Mouse (Mus musculus) frontal cortex, postnatal 14 days (tissue): ENCODE measurements at regions not wholly inside any gene's neighbourhood (a gene's known extent, or its start where the extent isn't known, plus 50 kb on each side); places are given as distances from the start of the nearest gene placed in this dataset.

ENCODE experiments used
- DNase-seq, 2 experiments: peaks; one replicate each; pipeline ENCODE4 v3.0.0; 2022; ENCODE audit warnings: low spot score in 2 of 2

- no peak for DNase-seq
Observed at GRCm38 (mm10) chr15:51646304-51646703, 2238.4 kb upstream of the Gm7489 start.

DNA sequence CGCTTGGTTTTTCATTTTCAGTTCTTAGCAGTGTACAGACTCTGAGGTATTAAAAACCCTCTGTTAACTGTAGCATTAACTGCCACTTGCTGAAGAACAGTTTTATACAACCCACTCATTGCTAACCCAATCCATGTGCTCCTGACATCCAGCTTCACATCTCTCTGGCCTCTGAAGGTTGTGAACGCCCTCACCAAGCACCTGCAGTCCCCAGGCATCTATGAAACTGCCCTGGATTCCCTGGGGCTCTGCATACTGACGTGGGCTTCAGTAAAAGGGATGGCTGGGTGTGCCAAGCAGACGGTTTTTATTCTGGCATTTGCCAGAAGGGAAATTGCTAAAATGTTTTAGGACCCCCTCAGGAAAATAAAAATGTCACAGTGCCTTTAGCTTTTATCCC, 2232.2 kb upstream of the Gm7489 start:
- DNase-seq, result no peak

GRCm38 (mm10) chr15:51657621-51658020, 2227.1 kb upstream of the Gm7489 start:
- DNase-seq, result no peak

DNA sequence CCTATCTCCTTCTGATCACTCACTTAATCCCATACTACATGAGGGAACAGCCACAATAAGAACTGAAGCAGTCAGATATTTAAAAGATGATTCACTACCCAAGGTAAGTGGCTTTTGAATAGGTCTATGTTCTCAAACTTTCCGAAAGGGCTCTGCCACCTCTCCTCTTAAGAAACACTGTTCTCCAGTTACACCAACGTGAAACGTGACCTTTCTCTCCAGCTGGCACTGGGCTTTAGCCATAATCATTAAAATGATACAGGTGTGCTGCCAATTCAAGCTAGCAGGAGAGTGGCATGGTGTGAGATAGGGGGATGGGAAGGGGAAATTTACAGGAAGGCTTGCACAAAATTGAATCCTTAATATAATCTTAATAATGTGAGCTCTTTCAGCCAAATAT, 2216.4 kb upstream of the Gm7489 start:
- DNase-seq, result no peak

DNA sequence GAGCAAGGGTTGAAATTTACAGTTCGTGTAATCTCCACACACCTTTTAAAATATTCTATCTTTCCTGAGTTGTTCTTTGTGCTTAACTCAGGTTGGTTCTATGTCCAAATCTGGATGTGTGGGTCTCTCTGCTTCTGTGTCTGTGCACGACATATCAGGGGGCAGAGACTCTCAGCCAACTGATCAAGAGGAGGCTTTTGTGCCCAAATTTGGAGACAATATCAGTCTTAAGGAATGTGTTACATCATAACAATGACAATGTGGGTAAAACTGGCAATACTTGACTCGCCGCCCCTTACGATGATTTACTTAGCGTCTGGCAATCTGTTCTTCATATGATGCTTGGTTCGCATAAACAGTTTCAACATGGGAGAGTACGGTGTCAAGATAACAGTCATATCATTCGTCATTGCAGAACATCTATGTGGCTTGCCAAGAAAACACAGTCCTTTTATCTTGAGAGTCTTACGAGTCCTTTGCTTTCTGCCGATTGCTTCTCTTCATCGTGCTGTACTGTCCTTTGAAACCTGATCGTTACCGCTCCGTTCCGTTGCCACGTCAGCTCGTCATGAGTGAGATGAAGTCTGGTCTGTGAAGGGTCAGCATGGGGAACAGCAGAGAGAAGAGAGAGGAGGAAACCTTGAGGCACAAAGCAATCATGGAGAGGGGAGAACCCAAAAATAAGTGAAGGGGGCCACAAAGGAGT, 2212.9 kb upstream of the Gm7489 start:
- no peak for DNase-seq

GRCm38 (mm10) chr15:51673483-51673882, 2211.2 kb upstream of the Gm7489 start:
- no peak for DNase-seq

GRCm38 (mm10) chr15:51675291-51675690, 2209.4 kb upstream of the Gm7489 start:
- no peak for DNase-seq

DNA sequence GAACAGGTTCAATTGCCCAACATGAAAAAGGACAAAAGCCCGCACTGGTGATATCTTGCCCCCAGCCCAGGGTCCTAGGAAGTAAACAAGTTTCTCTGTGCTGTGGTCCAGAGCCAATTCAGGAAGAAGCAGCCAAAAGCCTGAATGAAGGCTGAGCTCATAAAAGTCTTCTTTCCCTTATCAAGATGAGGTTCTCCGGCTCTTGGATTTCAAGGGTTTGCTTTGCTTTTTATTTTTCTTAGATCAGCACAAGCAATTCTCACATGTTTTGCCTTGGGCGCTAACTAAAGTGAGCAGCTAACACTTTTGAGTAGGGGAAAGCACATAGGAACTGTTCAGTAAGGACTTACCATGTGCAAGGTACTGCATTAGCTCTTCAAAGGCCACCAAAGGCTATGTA, 2208.0 kb upstream of the Gm7489 start:
- no peak for DNase-seq

- DNase-seq, result no peak
Observed at GRCm38 (mm10) chr15:51677266-51677665, 2207.4 kb upstream of the Gm7489 start.

DNA sequence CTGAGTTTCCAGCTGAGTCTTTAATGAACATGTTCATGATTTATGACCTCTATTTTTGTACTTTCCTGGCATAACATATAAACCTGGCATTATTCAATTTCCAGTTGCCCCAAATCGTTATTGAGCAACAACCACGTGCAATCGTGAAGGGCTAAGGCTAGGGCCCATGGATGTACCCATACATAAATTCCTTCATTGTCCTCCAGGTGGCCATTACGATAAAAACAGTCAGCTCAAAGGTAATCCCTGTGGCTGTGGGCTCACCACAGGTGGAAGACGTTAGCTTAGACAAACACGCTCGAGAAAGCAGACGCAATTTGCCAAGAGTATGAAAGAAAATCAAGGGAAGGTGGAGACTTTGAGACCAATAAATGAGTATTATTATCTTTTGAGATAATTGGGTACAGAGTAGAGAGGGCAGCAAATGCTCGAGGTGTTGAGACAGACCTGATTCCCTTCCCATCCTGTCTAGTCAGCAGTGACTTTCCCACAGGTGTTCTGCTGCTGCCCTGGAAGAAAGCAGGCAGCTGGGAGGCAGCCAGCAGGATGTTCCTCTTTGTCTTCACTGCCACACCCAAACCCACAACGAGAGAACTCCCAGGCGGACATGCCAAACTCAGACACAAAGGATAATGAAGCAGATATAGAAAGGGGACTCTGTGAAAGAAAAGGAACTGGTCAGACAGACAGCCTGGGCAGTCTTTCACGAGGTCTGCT, 2205.4 kb upstream of the Gm7489 start:
- no peak for DNase-seq

DNA sequence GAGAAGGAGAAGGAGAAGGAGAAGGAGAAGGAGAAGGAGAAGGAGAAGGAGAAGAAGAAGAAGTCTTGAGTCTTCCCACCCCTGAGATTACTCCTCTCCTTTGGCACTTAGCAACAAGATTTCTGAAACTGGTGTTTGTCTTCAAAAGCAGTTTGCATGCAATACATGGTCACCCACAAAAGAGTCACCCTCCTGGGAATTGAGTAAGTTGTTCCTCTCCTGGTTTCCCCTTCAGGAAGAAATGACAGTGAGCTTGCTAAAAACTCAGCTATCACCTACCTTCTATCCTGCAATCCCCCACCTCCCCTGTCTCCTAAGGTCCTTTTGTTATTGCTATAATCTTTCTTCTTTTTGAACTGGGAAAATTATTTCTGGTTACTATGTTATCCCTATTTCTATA, 2204.2 kb upstream of the Gm7489 start:
- DNase-seq, result no peak

GRCm38 (mm10) chr15:51681191-51681590, 2203.5 kb upstream of the Gm7489 start:
- no peak for DNase-seq

GRCm38 (mm10) chr15:51682331-51682730, 2202.4 kb upstream of the Gm7489 start:
- DNase-seq, result no peak

DNA sequence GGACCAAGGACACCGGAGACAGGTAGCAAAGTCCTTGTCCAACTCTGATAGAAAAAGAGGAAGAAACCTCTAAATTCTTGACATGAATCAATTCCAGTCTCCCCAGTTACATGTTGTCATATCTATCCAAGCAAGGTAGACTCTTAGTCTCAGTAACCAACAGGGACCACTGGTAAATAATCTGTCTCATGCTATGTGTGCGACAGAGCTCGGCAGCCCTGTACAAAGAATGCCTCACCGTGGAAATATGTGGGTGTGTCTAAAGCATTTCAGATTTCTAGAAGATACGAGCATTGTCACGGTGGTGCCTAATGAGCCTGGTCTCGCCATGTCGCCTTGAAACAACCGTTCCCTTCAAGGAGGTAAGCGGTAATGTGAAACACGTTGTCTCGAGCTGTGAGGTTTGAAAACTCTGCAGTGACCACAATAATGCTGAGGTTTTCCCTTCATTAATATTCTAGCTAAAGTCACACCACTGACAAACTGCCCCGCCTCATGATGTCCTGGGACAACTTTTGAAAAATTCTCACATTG, 2197.6 kb upstream of the Gm7489 start:
- no peak for DNase-seq

GRCm38 (mm10) chr15:51689498-51689897, 2195.2 kb upstream of the Gm7489 start:
- DNase-seq, result no peak

DNA sequence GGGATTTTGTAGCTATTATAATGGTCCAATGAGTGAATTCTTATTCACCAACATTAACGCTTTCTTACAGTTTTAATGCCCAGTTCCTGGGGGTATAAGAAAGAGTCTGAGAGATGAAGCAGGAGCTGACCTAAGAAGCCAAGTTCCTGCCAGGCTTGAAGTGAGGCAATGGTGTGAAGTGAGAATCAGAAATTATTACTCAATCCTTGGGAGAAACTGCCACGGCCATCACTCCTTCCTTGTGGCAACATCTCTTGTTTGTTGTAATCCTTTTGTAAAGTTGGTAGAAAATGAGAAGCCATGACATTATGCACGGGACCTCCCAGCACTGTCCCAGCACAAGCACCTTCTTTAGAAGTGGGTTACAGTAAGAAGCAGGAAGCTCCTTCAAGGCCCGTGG, 2192.0 kb upstream of the Gm7489 start:
- DNase-seq, result no peak

GRCm38 (mm10) chr15:51696344-51697016, 2188.2 kb upstream of the Gm7489 start:
- peak in 1 of 2 experiments; percentile 11 for DNase-seq

- DNase-seq, result no peak
Observed at GRCm38 (mm10) chr15:51704198-51704597, 2180.5 kb upstream of the Gm7489 start.

- DNase-seq, result peak; percentile 53 to 58
Observed at GRCm38 (mm10) chr15:51709871-51710655, 2174.6 kb upstream of the Gm7489 start.

DNA sequence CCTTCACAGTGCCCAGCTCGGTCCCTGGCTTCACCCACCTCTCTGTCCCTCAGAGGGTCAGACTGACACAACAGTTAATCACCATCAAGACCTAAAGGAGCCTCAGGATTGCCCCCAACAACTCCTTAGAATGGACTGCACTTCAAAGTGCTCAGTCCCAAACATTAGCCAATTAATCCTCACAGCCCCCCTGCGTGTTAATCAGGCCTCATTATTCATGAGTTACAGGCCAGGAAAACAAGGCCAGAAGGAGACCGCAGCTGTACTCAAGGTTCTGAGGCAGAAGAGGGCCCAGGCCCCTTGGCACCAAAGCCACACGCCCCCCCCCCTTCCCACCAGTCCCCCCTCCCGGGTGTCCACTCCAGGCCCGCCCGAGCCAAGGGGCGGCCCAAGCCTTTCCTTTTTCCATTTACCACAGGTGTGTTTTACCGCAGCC, 2163.8 kb upstream of the Gm7489 start:
- no peak for DNase-seq

GRCm38 (mm10) chr15:51721363-51721762, 2163.3 kb upstream of the Gm7489 start:
- DNase-seq, result no peak

- DNase-seq, result no peak
Observed at GRCm38 (mm10) chr15:51724127-51724526, 2160.6 kb upstream of the Gm7489 start.
